Mouse (Mus musculus): ENCODE data around the gene Ccdc82. TPM values are rescaled to one million over a fixed set of nuclear protein-coding genes. Genes with fewer than 3 reads are reported as not detected.

Gene Ccdc82
- polyA plus RNA-seq, 1 experiment, result 21.4 TPM

DNA sequence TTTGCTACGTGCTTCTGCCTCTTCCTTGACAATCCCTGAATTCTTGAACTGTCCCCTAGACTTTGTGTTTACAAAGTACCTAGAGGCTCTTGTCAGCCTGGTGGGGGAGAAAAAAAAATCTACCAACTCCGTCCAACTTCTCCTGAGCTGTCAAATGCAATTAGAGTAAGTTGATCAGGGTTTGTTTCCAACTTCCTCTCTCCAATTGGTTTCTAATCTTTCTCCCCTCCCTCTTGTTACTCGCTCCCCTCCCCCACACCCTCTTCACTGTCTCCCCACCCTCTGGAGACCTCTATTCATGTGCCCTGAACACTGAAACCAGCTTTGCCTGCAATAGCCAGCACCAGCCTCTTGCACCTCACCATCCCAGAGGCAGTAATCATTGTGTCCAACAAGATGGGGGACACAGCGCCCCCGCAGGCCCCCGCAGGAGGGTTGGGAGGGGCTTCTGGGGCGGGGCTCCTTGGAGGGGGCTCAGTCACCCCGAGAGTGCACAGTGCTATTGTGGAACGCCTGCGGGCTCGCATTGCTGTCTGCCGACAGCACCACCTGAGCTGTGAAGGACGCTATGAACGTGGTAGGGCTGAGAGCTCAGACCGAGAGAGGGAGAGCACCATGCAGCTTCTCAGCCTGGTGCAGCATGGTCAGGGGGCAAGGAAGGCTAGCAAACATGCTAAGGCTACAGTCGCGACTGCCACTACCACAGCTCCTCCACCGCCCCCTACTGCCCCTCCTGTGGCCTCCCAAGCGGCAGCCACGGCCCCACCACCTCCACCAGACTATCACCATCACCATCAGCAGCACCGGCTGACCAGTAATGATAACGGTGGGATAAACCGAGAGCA is 51.1 kb downstream of the Ccdc82 start, which contains the start of gene Maml2:
Gene Maml2 (plus strand): TSS at position 290 of the 845 bp plus-strand sequence.
- peaks cover 13% of the 10 kb centered on the region for H3K4me1 ChIP-seq (ENCODE audit: control insufficient read depth, insufficient read depth, low read length)
- TF ChIP-seq POLR2A (IDR thresholded peaks at IDR 0.05; ENCODE audit: low read depth, low read length), result peak; percentile 53; the same call in 1 of the 2 replicates
- TF ChIP-seq CTCF (IDR thresholded peaks at IDR 0.05; ENCODE audit: borderline replicate concordance, insufficient read depth, low read length), result no peak
- H3K27ac ChIP-seq (ENCODE audit: insufficient read depth, low read length), result peak within 1 kb of the TSS; percentile 63
- peak within 1 kb of the TSS; percentile 97 for H3K4me3 ChIP-seq (ENCODE audit: insufficient read depth, low read length)

GRCm38 (mm10) chr9:13298513-13298878 is 51.7 kb downstream of the Ccdc82 start:
- TF ChIP-seq CTCF (IDR thresholded peaks at IDR 0.05; ENCODE audit: borderline replicate concordance, insufficient read depth, low read length) (no peak), POLR2A (IDR thresholded peaks at IDR 0.05; ENCODE audit: low read depth, low read length) (no peak)

DNA sequence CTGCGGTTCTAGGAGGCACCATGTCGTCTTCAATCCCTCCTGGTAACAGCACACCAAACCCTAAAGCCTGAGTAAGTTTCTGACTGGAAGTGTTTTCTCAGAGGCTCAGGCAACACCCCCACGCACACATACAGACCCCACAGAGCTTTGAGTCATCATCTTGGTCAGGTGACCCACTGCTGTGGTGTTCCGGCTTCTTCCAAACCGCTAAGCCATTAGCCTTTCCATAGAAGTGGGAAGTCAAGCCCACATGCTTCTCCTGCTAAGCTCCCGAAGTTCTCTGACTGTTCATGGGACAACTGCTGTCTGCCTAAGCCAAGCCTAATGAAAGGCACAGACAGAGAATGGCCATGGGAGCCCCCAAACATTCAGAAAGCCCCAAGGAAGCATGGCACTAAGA is 52.4 kb downstream of the Ccdc82 start:
- no peak for TF ChIP-seq CTCF (IDR thresholded peaks at IDR 0.05; ENCODE audit: borderline replicate concordance, insufficient read depth, low read length)
- TF ChIP-seq POLR2A (IDR thresholded peaks at IDR 0.05; ENCODE audit: low read depth, low read length), result peak; percentile 38; the same call in 1 of the 2 replicates
- H3K4me1 ChIP-seq (ENCODE audit: control insufficient read depth, insufficient read depth, low read length), result peaks cover 13% of the 10 kb centered on the region
- H3K27ac ChIP-seq (ENCODE audit: insufficient read depth, low read length), result peak overlapping the region; percentile 65
- H3K4me3 ChIP-seq (ENCODE audit: insufficient read depth, low read length), result peak overlapping the region; percentile 97

More at GRCm38 (mm10) chr9:13298513-13298878, 51.7 kb downstream of the Ccdc82 start:
- Histone ChIP-seq H3K4me3 (ENCODE audit: insufficient read depth, low read length) (peak overlapping the region; percentile 97), H3K4me1 (ENCODE audit: control insufficient read depth, insufficient read depth, low read length) (peaks cover 13% of the 10 kb centered on the region), H3K27ac (ENCODE audit: insufficient read depth, low read length) (peak overlapping the region; percentile 16; the same call in 1 of the 2 replicates)

- H3K4me1 ChIP-seq (ENCODE audit: control insufficient read depth, insufficient read depth, low read length), result peaks cover 16% of the 10 kb centered on the region
- no peak for TF ChIP-seq POLR2A (IDR thresholded peaks at IDR 0.05; ENCODE audit: low read depth, low read length)
- no peak for TF ChIP-seq CTCF (IDR thresholded peaks at IDR 0.05; ENCODE audit: borderline replicate concordance, insufficient read depth, low read length)
- peak overlapping the region; percentile 22 for H3K4me3 ChIP-seq (ENCODE audit: insufficient read depth, low read length)
- H3K27ac ChIP-seq (ENCODE audit: insufficient read depth, low read length), result peak overlapping the region; percentile 65
Measured at GRCm38 (mm10) chr9:13300041-13300441, 53.3 kb downstream of the Ccdc82 start.

DNA sequence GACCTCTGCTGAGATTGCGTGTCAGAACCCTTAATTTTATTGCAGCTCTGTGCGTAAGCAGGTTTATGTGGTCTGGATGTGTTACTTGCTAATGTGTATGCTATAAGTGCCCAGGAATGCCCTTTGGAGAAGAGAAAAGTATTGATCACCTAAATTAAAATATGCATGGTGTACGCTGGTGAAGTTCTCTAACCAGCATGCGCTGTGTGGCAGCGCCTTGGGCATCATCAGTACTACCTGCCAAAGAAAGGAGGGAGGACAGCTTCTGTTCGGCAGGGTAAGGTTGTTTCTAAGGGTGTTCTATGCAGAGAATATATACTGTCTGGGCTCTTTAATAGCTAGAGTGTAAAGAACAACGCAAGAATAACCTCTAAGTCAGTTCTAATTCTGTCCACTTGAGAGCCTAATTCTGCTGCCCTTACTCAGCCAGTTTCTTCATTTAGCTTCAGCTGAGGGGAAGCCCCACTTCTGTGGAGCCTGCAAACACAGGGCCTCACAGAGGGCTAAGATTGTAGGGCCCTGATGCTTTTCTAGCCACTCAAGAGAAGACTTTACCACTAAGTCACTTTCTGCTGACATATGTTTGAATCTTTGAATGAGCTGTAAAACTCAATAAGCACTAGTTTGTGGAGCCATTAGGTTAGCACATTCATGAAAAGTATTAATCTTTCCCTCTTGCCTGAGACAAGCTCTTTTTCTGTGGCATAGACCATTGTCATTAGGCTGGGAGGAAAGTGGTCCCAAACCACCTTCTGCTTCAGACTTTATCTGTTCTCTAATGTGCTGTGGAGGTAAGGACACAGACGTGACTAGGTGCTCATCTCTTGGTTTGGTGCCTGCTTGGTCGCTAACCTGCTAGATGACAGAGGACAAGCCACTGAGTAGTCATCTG is 54.4 kb downstream of the Ccdc82 start:
- Histone ChIP-seq H3K4me1 (ENCODE audit: control insufficient read depth, insufficient read depth, low read length) (peaks cover 13% of the 10 kb centered on the region), H3K27ac (ENCODE audit: insufficient read depth, low read length) (0 out of 2 replicates have a peak overlapping the region, but pooled peaks have one; percentile 65), H3K4me3 (ENCODE audit: insufficient read depth, low read length) (0 out of 2 replicates have a peak overlapping the region, but pooled peaks have one; percentile 22)
- TF ChIP-seq POLR2A (IDR thresholded peaks at IDR 0.05; ENCODE audit: low read depth, low read length), result no peak
- TF ChIP-seq CTCF (IDR thresholded peaks at IDR 0.05; ENCODE audit: borderline replicate concordance, insufficient read depth, low read length), result no peak

- Histone ChIP-seq H3K27ac (ENCODE audit: insufficient read depth, low read length) (no peak overlapping the region), H3K4me3 (ENCODE audit: insufficient read depth, low read length) (no peak overlapping the region), H3K4me1 (ENCODE audit: control insufficient read depth, insufficient read depth, low read length) (peaks cover 18% of the 10 kb centered on the region)
- TF ChIP-seq POLR2A (IDR thresholded peaks at IDR 0.05; ENCODE audit: low read depth, low read length) (no peak), CTCF (IDR thresholded peaks at IDR 0.05; ENCODE audit: borderline replicate concordance, insufficient read depth, low read length) (no peak)
Measured at GRCm38 (mm10) chr9:13302183-13302825, 55.5 kb downstream of the Ccdc82 start.

DNA sequence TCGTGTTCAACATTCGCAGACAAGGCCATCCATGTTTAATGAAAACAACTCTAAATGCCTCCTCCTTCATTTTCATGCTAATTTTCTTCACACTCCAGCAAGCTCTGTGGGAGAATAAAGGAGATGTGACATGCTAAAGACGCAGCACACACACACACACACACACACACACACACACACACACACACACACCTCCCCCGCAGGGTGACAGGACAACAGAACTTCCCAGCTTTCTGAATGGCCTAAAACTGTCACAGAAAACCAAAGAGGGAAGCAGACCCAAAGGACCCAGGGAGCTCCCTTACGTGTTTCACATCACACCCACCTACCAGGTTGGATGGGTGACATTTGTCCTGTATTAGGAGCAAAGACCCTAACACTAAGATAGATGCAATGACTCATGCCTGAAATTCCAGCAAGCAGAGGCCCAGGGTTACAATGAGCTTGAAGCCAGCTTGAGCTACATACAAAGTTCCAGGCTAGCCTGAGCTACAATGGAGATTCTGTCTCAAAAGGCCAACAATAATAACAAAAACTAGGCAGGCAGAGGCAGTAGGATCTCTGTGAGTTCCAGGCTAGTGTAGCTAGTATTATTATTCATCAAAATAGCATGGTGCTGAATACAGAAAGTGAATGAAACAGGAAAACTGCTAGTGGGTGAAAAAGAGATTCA is 56.5 kb downstream of the Ccdc82 start:
- Histone ChIP-seq H3K4me1 (ENCODE audit: control insufficient read depth, insufficient read depth, low read length) (peaks cover 19% of the 10 kb centered on the region), H3K27ac (ENCODE audit: insufficient read depth, low read length) (no peak overlapping the region), H3K4me3 (ENCODE audit: insufficient read depth, low read length) (no peak overlapping the region)
- TF ChIP-seq POLR2A (IDR thresholded peaks at IDR 0.05; ENCODE audit: low read depth, low read length) (no peak), CTCF (IDR thresholded peaks at IDR 0.05; ENCODE audit: borderline replicate concordance, insufficient read depth, low read length) (no peak)

GRCm38 (mm10) chr9:13303976-13304375 is 57.2 kb downstream of the Ccdc82 start:
- Histone ChIP-seq H3K4me1 (ENCODE audit: control insufficient read depth, insufficient read depth, low read length) (peaks cover 19% of the 10 kb centered on the region), H3K4me3 (ENCODE audit: insufficient read depth, low read length) (no peak overlapping the region), H3K27ac (ENCODE audit: insufficient read depth, low read length) (no peak overlapping the region)
- TF ChIP-seq POLR2A (IDR thresholded peaks at IDR 0.05; ENCODE audit: low read depth, low read length), result no peak
- TF ChIP-seq CTCF (IDR thresholded peaks at IDR 0.05; ENCODE audit: borderline replicate concordance, insufficient read depth, low read length), result no peak

All from embryonic fibroblast, embryonic 13.5 days (primary cell).